Mouse (Mus musculus): ENCODE measurements at regions not wholly inside any gene's neighbourhood (a gene's known extent, or its start where the extent isn't known, plus 50 kb on each side); places are given as distances from the start of the nearest gene placed in this dataset.

DNA sequence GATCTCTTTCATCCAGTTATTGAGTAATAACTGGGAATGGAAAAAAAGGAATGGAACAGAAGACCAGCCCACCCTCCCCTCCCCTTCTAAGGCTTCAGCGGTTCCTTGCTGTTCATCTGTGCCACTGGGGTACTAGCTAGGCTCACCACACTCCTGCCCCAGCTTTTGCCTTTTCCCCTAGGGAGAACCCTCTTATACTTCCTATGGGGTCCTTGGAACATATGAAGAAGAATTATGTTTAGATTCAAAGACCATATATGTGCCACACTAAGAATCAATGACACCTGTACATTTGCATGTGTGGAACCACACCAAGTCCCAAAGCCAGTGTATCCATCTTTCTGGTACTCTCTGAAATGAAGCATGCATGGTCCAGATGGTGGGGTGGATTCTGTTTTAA lies 324.3 kb downstream of the Tns1 start:
- in situ Hi-C loops (cut with MboI, MseI) = no loop called here

DNA sequence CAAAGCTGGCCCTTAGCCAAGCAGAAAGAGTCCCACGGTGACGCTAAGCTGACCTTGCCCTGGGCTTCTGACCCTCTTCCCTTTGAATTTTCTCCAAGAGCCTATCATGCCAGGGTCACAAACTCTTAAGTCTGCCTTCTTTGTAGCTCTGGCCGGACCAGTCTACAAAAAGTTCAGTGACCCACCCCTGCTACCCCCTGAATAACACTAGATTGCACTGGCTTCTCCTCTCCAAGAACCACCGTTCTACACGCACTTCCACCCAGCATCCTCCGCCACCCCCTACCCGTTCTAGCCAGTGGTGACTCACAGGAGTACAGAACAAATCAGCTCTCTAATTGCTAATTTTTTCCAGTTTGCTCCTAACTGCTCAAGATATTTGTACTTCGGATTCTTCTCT lies 325.0 kb downstream of the Tns1 start:
- in situ Hi-C loops (cut with MboI, MseI) = no loop called here

- in situ Hi-C loops (cut with MboI, MseI) = no loop called here
These were observed 326.4 kb downstream of the Tns1 start for GRCm38 (mm10) chr1:73797858-73798257.

- in situ Hi-C loops (cut with MboI, MseI) = no loop called here
These were observed 326.8 kb downstream of the Tns1 start for GRCm38 (mm10) chr1:73797413-73797812.

DNA sequence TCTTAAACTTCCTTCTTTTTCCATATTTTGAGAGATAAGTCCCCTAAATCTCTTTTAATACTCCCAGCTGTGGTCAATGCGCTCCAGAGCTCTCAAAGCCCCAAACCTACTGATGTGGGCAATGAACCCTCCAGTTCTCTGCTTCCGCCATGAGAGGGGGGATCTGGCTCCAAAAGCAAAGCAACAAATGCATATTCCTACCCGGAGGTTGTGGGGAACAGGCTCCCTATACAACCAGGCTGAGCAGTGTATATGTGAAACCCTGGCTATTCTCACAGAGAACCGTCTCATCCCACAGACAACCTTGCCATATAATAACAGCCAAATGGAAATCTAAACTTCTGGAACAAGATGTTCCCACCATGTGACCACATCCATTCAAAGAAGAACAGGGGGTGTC lies 330.4 kb downstream of the Tns1 start:
- in situ Hi-C loops (cut with MboI, MseI) = no loop called here

- in situ Hi-C loops (cut with MboI, MseI) = no loop called here
These were observed 331.0 kb downstream of the Tns1 start for GRCm38 (mm10) chr1:73793256-73793655.

DNA sequence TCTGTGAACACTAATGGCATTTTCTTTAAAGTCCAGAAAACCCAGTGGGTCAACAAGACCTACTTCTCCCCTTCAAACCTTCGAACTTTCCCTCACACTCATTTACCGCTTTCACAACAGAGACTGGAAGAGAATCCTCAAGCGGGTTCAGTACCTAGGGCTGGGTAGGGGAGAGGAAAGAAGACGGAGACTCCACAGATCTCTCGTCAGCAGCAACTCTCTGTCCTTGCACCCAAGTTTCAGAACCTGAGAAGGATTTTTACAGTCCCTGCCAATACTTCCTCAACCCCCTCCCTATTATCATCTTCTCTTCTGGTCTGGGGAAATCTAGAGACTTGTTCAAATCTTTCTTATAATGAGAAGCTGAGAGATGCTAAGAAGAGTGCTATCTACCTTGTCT lies 331.9 kb downstream of the Tns1 start:
- in situ Hi-C loops (cut with MboI, MseI) = no loop called here

DNA sequence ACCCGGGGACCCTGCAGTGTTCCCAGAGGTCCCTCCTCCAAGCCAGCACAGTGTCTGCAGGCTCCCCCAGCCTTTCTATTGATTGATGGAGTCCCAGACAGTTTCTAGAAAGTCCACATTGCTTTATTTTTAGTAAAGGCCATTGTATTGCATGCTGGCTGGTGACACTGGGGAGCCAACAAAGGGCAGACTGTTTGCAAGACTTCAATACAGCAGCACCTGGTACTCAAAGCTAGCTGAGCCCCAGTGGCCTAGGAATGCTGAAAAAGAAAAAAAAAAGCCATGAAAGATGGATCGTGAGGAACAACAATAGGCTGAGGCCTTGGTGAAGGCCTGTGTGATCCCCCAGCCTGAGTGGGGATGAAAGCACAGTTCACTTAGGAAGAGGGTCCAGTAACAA lies 336.6 kb downstream of the Tns1 start:
- in situ Hi-C loops (cut with MboI, MseI) = loop anchor here in 1 of 2 experiments (10.0 kb wide), 1 partner anchor 1943 kb away; no protein-coding TSS in a partner anchor

- in situ Hi-C loops (cut with MboI, MseI) = loop anchor here in 1 of 2 experiments (10.0 kb wide), 1 partner anchor 1942 kb away; no protein-coding TSS in a partner anchor
These were observed 337.0 kb downstream of the Tns1 start for GRCm38 (mm10) chr1:73787224-73787623.

GRCm38 (mm10) chr1:73783303-73783702 lies 340.9 kb downstream of the Tns1 start:
- in situ Hi-C loops (cut with MboI, MseI) = loop anchor here in 1 of 2 experiments (10.0 kb wide), 1 partner anchor 1939 kb away; no protein-coding TSS in a partner anchor

GRCm38 (mm10) chr1:73782871-73783270 lies 341.4 kb downstream of the Tns1 start:
- in situ Hi-C loops (cut with MboI, MseI) = loop anchor here in 1 of 2 experiments (10.0 kb wide), 1 partner anchor 1938 kb away; no protein-coding TSS in a partner anchor

- in situ Hi-C loops (cut with MboI, MseI) = no loop called here
These were observed 352.5 kb downstream of the Tns1 start for GRCm38 (mm10) chr1:73771773-73772172.

DNA sequence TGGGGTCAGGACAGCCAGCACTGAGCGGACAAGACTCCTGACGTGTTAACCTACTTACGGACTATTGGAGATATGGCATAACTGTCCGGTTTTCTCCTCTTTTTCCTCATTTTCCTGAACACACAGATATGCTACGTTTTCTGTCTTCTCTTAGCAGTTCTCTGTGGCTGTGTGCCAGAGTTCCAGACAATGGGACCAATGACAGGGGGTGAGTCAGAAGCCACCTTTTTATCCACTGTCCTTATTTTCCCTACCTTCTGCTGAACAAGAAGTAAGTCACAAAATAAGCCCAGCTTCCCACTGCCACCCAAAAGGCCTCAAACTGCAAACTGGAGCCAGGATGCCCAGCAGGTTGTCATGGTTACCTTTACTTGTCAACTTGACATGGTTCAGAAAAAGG lies 353.6 kb downstream of the Tns1 start:
- in situ Hi-C loops (cut with MboI, MseI) = no loop called here

DNA sequence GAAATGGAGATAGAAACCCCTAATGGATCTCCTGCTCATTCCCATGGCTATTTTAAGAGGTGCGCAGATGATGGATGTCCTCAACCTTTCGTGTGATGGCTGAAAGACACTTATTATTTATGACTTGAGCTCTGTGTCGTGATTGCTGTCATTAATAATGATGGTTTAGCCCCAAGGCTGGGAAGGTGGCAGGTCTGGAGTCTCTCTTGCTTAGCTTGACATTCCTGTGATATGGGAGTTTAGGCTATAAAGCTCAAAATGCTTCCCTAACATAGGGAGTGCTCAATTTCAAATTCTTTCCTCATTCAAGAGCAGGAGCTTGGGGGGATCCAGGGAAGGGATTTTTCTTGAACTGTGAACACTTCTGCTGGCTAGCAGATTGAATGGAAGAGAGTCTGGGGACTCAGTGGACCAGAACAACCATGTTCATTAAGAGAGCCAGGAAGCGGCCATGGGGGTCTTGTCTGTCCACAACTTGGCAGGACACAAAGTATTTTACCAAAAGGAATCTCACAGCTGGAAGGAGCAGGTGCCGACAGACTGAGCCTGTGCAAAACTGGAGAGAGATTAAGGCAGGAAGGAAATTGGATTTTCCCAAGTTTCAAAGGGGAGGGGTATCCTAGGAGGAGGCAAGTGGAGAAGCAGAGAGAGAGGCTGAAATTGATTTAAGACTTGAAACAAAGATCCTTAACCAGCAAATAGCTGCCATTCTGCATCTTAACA lies 359.5 kb downstream of the Tns1 start:
- in situ Hi-C loops (cut with MboI, MseI) = loop anchor here in 1 of 2 experiments (10.0 kb wide), 1 partner anchor 710 kb away; no protein-coding TSS in a partner anchor

DNA sequence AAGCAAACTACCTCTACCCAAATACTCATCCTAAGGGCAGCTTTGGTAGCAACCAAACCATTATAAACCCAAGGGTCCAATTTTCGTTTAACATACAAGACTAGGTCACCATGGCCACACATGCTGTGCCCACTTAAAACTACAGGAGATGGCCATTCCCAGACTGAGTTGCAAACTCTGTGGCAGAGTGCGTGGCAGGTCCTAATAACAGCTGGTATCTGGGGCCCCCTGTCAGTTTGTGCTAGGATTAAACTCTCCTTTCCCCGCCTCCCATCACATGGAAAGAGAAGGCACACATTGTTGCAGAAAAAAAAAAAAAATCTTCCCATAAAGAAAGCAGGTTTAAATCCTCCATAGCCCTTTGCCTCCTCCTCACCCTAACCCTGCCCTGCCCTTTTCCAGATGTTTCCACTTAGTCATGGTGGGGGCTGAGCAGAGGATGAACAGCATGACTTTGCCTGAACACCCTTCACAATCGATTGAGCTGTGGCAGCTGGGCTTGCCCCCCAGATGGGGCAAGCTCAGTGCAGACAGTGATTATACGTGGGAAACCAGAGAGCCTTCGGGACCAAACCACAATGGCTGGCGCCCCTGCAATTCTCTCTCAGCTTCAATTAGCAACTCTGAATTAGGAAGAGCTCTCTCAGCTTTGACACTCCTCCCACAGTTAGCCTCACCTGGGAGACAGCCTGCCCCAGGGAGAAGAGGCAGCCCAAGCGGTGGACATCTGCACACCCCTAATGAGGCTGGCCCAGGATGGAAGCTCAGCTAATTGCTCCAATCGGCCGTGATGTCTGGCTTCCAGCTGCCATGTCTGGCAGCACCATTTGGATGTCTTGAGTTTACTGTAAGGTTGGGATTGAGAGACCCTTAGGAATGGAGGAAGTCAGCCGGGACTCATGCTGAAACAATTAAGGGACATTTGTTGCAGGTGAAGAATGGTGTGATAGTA lies 365.9 kb downstream of the Tns1 start:
- in situ Hi-C loops (cut with MboI, MseI) = no loop called here

GRCm38 (mm10) chr1:73755791-73756190 lies 368.5 kb downstream of the Tns1 start:
- in situ Hi-C loops (cut with MboI, MseI) = no loop called here

GRCm38 (mm10) chr1:73754928-73755327 lies 369.3 kb downstream of the Tns1 start:
- in situ Hi-C loops (cut with MboI, MseI) = no loop called here

DNA sequence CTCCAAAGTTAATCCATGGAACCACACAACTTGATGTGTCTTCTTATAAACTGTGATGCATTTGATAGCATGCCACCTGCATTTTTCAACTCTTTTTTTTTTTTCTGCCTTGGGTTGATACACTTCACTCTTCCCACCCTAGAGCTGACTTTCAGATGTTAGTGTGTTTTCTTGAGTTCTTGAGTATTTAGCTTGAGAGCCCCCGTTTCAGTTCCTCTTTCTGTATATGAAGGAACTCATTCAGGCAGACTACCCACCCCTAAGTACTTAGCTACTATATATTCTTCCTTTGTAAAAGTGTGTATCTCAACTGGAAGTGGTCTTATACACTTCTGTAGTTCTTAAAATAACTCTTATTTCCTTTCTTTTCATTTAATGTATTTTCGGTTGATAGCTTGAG lies 371.1 kb downstream of the Tns1 start:
- in situ Hi-C loops (cut with MboI, MseI) = no loop called here

GRCm38 (mm10) chr1:73748702-73749101 lies 375.5 kb downstream of the Tns1 start:
- in situ Hi-C loops (cut with MboI, MseI) = no loop called here

DNA sequence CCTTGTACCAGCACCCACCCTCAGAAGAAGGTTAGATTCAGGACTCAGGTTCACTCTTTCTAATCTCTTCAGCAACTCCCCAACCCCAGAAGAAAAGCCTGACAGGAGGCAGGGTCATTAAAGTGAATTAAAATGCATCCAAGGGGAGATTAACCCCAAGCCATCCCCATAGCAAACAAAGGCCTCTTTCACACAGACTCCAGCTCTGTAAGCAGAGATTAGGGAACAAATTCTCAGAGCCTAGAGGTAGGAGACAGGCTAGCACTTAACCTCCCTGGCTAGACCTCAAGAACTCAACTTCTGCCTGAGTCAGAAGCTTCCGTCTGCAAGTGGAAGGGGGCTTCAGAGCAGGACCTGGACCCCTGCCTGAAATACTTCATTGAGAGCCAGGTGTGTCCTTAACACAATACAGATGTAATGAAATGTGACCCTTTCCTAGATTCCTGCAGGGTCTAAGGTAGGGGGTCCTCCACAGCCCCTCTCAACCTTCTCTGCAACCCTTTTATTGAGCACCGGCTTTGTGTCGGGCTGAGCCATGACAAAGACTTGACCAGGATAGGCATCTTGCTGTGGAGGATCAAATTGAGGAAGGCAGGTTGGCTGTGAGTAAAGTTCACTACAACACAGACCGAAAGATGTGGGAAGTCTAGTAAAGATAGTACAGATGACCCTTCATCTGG lies 379.6 kb downstream of the Tns1 start:
- in situ Hi-C loops (cut with MboI, MseI) = no loop called here

GRCm38 (mm10) chr1:73743737-73744554 lies 380.3 kb downstream of the Tns1 start:
- in situ Hi-C loops (cut with MboI, MseI) = no loop called here
